Mouse (Mus musculus): Measurements from ENCODE around the gene Arel1. TPM values are rescaled to one million over a fixed set of nuclear protein-coding genes. Genes with fewer than 3 reads are reported as not detected.

Arel1 gene
- polyA plus RNA-seq, 1 experiment from 2014 or later = 37.9 TPM

DNA sequence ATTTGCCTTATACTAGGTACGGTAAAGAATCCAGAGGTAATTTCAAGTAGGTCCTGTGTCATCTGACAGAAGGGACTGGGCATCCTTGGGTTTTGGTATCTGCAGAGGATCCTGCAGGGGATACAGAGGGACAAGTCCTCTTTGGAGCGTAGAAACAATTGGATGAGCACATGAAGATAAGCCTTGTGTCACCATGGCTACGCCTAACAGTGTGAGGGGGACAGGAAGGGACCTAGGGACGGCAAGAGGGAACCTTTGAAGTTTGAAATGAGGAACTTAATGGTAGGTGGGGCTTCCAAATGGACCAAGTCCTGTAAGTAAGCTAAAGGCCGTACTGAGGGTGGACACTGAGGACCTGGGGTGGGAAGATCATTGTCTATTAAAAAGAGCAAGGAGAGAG, 73.4 kb downstream of the Arel1 start:
- ATAC-seq = no peak
- Histone ChIP-seq H3K27me3 (ENCODE audit: control insufficient read depth, insufficient read depth, low read depth, low read length) (no peaks in the 10 kb centered on the region), H3K4me2 (ENCODE audit: low read length) (no peak overlapping the region), H3K36me3 (ENCODE audit: control insufficient read depth, insufficient read depth, low read length) (no peaks in the 10 kb centered on the region), H3K4me3 (ENCODE audit: low read depth, low read length) (no peak overlapping the region), H3K9ac (ENCODE audit: low read depth, low read length) (no peak overlapping the region), H3K4me1 (ENCODE audit: control insufficient read depth, insufficient read depth, low read length) (no peaks in the 10 kb centered on the region), H3K27ac (ENCODE audit: low read length) (no peak overlapping the region), H3K9me3 (replicated peaks; ENCODE audit: control insufficient read depth, low read length, poor library complexity, severe bottlenecking) (no peaks in the 10 kb centered on the region)
- WGBS = 76% methylated on average over 5 of the region's 5 CpGs

DNA sequence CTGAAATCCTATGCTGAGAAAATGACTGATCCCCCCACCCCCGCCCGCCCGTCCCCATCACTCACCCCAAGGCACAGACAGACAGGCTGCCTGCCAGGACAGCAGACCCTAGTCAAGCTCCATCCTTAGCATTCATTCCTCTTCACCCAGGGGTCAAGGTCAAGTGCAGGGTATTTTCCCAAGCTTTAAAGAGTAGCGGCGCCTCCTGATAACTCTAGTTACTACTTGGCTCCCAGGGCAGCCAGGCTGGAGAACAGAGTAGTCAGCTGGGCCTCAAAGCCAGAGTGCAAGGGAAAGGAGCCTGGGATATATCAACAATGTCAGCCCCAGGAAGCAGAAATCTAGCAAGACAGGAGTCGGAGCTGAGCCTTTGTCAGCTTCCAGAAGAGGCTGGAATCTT, 74.5 kb downstream of the Arel1 start:
- WGBS = 86% methylated on average over 6 of the region's 6 CpGs
- H3K4me1 ChIP-seq (ENCODE audit: control insufficient read depth, insufficient read depth, low read length) = no peaks in the 10 kb centered on the region
- no peak overlapping the region for H3K4me3 ChIP-seq (ENCODE audit: low read depth, low read length)
- H3K27ac ChIP-seq (ENCODE audit: low read length) = no peak overlapping the region
- H3K4me2 ChIP-seq (ENCODE audit: low read length) = no peak overlapping the region
- no peaks in the 10 kb centered on the region for H3K27me3 ChIP-seq (ENCODE audit: control insufficient read depth, insufficient read depth, low read depth, low read length)
- H3K9me3 ChIP-seq (replicated peaks; ENCODE audit: control insufficient read depth, low read length, poor library complexity, severe bottlenecking) = no peaks in the 10 kb centered on the region
- ATAC-seq = no peak
- no peaks in the 10 kb centered on the region for H3K36me3 ChIP-seq (ENCODE audit: control insufficient read depth, insufficient read depth, low read length)
- no peak overlapping the region for H3K9ac ChIP-seq (ENCODE audit: low read depth, low read length)

DNA sequence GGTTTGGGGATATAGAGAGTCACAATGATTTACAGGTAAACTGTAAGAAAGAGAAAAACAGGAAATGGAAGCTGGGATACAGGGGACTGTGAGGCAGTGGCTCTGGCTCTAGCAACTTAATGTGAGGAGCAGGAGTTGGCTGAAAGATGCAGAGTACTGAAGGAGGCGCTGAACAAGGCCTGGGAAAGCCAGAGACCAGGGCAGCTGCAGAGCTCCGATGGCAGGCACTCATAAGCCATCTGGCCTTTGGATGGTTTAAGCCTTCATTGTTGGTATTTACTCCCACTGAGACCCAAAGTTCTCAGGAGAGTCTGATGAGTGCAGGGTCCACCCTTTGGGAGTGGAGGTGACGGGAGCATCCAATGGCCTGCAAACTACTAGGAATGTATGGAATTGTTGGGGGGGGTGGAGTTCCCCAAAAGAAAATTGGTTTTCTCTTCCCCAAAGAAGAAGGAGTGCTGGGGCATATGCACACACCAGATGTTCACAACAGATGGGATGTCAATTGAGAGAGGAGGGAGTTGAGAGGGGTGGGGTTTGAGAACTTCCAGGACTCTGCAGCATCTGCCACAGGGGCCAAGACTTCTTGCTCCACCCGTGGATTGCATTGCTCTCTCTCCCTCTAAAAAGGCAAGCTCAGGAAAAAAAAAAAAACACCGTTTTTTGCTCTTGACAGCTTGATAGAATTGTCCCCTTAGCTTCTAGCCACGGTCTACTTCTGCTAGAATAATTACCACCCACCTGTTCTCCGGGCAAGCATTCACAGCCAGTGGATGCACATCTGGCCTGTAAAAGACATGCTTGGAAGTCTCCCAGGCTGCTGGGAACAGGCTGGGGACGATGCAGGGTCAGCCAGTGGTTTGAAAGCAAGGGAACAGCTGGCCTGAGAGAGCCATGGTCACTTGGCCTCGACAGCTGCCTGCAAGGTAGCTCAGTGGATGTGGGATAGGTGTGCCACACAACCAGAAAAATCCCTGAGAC, 76.8 kb downstream of the Arel1 start:
- no peaks in the 10 kb centered on the region for H3K9me3 ChIP-seq (replicated peaks; ENCODE audit: control insufficient read depth, low read length, poor library complexity, severe bottlenecking)
- 60% methylated on average over 9 of the region's 9 CpGs for WGBS
- no peak overlapping the region for H3K4me2 ChIP-seq (ENCODE audit: low read length)
- H3K27me3 ChIP-seq (ENCODE audit: control insufficient read depth, insufficient read depth, low read depth, low read length) = no peaks in the 10 kb centered on the region
- H3K4me3 ChIP-seq (ENCODE audit: low read depth, low read length) = no peak overlapping the region
- no peak overlapping the region for H3K9ac ChIP-seq (ENCODE audit: low read depth, low read length)
- H3K27ac ChIP-seq (ENCODE audit: low read length) = no peak overlapping the region
- ATAC-seq = no peak
- no peaks in the 10 kb centered on the region for H3K36me3 ChIP-seq (ENCODE audit: control insufficient read depth, insufficient read depth, low read length)
- H3K4me1 ChIP-seq (ENCODE audit: control insufficient read depth, insufficient read depth, low read length) = no peaks in the 10 kb centered on the region

DNA sequence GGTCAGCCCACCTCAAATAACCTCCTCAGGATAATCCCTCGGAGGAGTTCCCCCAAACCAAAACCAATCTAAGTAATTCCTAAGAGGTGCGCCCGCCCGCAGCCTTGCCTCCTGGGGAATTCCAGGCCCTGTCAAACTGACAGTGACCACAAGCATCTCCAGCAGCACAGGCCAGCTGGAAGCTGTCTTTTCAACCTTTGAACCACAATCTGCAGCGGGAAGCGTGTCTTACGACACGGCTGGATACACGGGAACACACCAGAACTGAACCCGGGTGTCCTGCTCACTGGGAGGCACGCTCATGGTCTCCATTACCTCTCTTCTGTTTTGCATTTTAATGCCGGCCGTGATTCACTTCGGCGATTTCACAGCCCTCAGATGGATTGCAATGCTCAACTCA, 80.4 kb downstream of the Arel1 start:
- 70% methylated on average over 15 of the region's 15 CpGs for WGBS
- no peaks in the 10 kb centered on the region for H3K9me3 ChIP-seq (replicated peaks; ENCODE audit: control insufficient read depth, low read length, poor library complexity, severe bottlenecking)
- ATAC-seq = no peak

DNA sequence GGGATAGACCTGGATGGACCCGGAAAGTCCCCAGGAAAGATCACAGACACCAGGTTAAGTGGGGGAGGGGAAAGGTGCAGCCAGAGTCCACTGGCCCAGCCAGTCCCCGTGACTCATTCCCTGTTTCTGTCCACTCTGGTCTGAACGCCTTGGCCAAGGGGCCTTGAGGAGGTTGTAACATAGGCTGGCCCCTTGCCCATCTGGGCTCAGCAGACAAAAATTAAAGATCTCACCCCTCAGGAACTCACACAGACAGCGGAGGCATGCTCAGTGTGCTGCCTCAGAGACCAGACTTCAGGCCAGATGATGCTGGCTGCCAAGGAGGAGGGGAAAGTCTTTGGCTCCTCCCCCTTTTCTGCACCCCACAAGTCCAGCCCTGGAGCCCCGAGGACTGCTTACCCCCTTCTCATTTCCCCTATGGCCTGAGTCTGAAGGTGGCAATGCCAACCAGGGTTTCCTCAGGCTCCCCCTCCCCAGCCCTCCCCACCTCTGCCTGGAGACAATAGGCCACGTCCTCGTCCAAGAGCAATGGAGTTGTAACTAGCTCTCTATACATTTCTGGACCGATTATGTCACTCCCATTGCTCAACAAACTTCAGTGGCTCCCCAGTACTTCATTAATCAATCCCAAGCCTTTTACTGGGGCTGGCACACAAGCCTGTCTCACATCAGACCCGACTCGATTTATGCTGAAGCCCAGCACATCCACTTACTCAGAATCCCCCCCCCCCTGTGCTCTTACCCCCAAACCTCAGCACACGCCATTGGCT, 85.4 kb downstream of the Arel1 start:
- H3K4me3 ChIP-seq (ENCODE audit: low read depth, low read length) = no peak overlapping the region
- H3K9ac ChIP-seq (ENCODE audit: low read depth, low read length) = no peak overlapping the region
- no peak overlapping the region for H3K4me2 ChIP-seq (ENCODE audit: low read length)
- no peaks in the 10 kb centered on the region for H3K4me1 ChIP-seq (ENCODE audit: control insufficient read depth, insufficient read depth, low read length)
- no peaks in the 10 kb centered on the region for H3K36me3 ChIP-seq (ENCODE audit: control insufficient read depth, insufficient read depth, low read length)
- WGBS = 77% methylated on average over 11 of the region's 11 CpGs
- no peaks in the 10 kb centered on the region for H3K9me3 ChIP-seq (replicated peaks; ENCODE audit: control insufficient read depth, low read length, poor library complexity, severe bottlenecking)
- H3K27me3 ChIP-seq (ENCODE audit: control insufficient read depth, insufficient read depth, low read depth, low read length) = no peaks in the 10 kb centered on the region; the same call in 1 of the 2 replicates
- no peak overlapping the region for H3K27ac ChIP-seq (ENCODE audit: low read length)
- ATAC-seq = no peak

More for the DNA sequence above, 80.4 kb downstream of the Arel1 start:
- Histone ChIP-seq H3K27ac (ENCODE audit: low read length) (no peak overlapping the region), H3K9ac (ENCODE audit: low read depth, low read length) (no peak overlapping the region), H3K4me2 (ENCODE audit: low read length) (no peak overlapping the region), H3K4me3 (ENCODE audit: low read depth, low read length) (no peak overlapping the region), H3K36me3 (ENCODE audit: control insufficient read depth, insufficient read depth, low read length) (no peaks in the 10 kb centered on the region), H3K4me1 (ENCODE audit: control insufficient read depth, insufficient read depth, low read length) (no peaks in the 10 kb centered on the region), H3K27me3 (ENCODE audit: control insufficient read depth, insufficient read depth, low read depth, low read length) (no peaks in the 10 kb centered on the region)

DNA sequence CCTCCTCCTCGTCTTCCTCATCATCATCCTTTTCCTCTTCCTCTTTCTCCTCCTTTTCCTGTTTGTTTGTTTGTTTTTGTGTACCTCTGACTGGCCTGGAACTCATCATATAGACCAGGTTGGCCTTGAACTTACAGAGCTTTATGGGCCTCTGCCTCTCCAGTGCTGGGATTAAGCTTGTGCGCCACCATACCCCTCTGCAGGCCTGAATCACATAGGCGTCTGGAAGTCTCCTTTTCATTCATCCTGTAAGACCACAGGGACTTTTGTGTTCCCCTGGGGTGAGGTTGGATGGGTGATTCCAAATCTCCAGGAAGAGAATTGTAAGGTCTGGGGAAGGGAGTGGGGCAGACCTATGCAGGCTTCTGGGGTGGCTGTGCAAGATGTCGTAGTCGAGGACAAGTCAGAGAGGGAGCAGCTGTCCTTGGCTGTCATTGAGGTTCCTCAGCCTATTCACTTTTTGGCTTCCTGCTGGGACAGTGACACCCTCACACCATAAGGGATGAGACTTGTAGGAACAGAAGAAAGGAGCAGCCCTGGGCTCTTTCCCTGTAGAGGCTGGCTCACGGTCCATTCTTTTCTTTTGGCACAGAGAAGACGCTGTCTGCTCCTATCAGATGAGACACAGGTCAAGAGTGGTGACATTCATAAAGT, 86.2 kb downstream of the Arel1 start:
- H3K36me3 ChIP-seq (ENCODE audit: control insufficient read depth, insufficient read depth, low read length) = no peaks in the 10 kb centered on the region
- 83% methylated on average over 7 of the region's 7 CpGs for WGBS
- no peak overlapping the region for H3K9ac ChIP-seq (ENCODE audit: low read depth, low read length)
- H3K4me3 ChIP-seq (ENCODE audit: low read depth, low read length) = no peak overlapping the region
- no peak for ATAC-seq
- H3K9me3 ChIP-seq (replicated peaks; ENCODE audit: control insufficient read depth, low read length, poor library complexity, severe bottlenecking) = no peaks in the 10 kb centered on the region
- no peak overlapping the region for H3K4me2 ChIP-seq (ENCODE audit: low read length)
- H3K27ac ChIP-seq (ENCODE audit: low read length) = no peak overlapping the region
- H3K4me1 ChIP-seq (ENCODE audit: control insufficient read depth, insufficient read depth, low read length) = no peaks in the 10 kb centered on the region
- no peaks in the 10 kb centered on the region; the same call in 1 of the 2 replicates for H3K27me3 ChIP-seq (ENCODE audit: control insufficient read depth, insufficient read depth, low read depth, low read length)

DNA sequence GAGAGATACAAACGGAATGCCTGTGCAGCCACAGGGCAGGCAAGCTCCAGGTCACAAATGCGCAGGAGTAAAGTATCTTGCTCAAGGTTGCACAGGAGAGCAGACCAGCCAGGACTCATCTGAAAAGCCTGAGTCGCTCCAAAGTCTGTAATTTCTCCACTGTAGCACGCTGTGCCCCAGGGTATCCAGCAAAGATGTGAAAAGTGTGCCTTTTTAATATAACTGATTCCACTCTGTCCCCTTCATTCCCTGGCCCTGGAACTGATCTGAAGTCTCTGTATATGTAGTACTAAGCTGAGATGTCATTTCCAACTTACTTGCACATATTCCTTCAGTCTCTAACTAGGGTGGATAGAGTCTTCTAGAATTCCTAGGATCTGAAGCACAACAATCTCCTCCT, 87.9 kb downstream of the Arel1 start:
- ATAC-seq = no peak
- Histone ChIP-seq H3K36me3 (ENCODE audit: control insufficient read depth, insufficient read depth, low read length) (no peaks in the 10 kb centered on the region), H3K4me3 (ENCODE audit: low read depth, low read length) (no peak overlapping the region), H3K9me3 (replicated peaks; ENCODE audit: control insufficient read depth, low read length, poor library complexity, severe bottlenecking) (no peaks in the 10 kb centered on the region), H3K9ac (ENCODE audit: low read depth, low read length) (no peak overlapping the region), H3K27ac (ENCODE audit: low read length) (no peak overlapping the region), H3K27me3 (ENCODE audit: control insufficient read depth, insufficient read depth, low read depth, low read length) (peaks cover 12% of the 10 kb centered on the region; the same call in 1 of the 2 replicates), H3K4me1 (ENCODE audit: control insufficient read depth, insufficient read depth, low read length) (no peaks in the 10 kb centered on the region), H3K4me2 (ENCODE audit: low read length) (no peak overlapping the region)
- 82% methylated on average over 4 of the region's 4 CpGs for WGBS

DNA sequence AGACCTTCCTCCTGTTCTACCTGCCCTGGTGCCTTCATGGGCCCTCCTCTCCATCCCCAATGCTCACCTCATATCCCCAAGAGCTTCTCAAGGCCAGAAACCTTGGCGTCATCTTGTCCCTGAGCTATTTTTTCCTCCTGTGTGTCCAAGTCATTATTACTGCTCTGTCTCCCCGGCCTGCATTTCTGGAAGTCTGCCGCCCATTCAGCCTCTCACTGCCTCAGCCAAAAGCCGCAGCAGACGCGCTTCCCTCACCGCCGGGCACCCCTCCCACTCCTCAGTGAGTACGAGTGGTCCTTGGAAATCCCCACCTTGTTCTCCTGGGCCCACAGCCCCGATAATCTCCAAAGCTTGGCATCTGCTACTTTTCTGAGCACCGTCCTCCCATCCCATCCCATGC, 90.6 kb downstream of the Arel1 start:
- Histone ChIP-seq H3K9me3 (replicated peaks; ENCODE audit: control insufficient read depth, low read length, poor library complexity, severe bottlenecking) (no peaks in the 10 kb centered on the region), H3K27me3 (ENCODE audit: control insufficient read depth, insufficient read depth, low read depth, low read length) (peaks cover 38% of the 10 kb centered on the region), H3K4me2 (ENCODE audit: low read length) (no peak overlapping the region), H3K9ac (ENCODE audit: low read depth, low read length) (no peak overlapping the region), H3K36me3 (ENCODE audit: control insufficient read depth, insufficient read depth, low read length) (no peaks in the 10 kb centered on the region), H3K27ac (ENCODE audit: low read length) (no peak overlapping the region), H3K4me1 (ENCODE audit: control insufficient read depth, insufficient read depth, low read length) (peaks cover 8% of the 10 kb centered on the region; the same call in 1 of the 2 replicates), H3K4me3 (ENCODE audit: low read depth, low read length) (no peak overlapping the region)
- WGBS = 42% methylated on average over 11 of the region's 11 CpGs
- ATAC-seq = no peak
